ENCODE assay signal across 8 mouse cellular contexts in the genomic region with DNA sequence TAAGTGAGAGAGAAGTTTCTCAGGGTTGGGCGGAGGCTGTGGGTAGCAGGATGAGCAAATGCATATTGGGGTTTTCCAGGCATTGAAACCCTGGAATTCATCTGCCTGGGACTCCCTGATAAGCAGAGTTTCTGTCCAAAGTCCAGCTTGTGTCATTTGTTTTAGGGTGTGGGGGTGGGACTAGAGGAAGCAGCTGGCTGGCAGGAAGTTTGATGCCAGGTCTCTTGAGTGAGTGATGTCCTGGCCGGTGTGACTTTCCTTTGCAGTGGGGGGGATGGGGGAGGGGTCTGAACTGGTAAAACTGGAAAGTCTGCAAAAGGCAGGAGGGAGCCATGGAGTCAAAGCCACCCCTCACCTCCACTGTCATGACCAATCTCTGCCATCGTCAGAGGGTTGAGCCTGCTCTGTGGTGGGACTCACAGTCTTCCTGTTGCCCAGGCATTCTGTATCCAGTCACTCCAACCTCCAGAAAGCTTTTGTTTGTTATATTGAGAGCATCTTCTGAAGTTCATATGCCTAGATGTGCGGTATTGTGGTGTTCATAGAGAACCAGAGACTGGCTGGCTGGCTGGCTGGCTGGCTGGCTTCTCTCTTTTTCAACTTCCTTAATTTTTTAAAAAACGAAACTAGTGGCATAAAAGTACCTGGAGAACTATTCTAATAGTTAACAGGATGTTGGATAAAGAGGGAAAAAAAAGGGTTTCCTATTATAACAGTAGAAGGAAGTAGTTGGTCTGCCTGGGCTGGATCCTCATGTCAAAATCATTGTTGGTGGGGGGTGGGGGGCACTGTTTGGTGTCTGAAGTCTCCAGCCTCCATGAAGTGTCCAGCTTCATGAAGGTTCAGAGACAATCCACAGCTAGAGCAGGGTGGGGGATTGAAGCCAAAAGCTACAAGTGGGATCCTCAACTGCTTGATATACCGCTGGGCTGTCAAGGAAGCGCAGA. TPM values are rescaled to one million over a fixed set of nuclear protein-coding genes. Genes with fewer than 3 reads are reported as not detected.
DNase-seq lines count a peak whose midpoint lies in the region; ATAC-seq and TF ChIP-seq lines count a peak whose summit lies in the region.

No protein-coding gene starts in this region.

- no peaks in the 10 kb centered on the region for H3K9me3 ChIP-seq in kidney, postnatal 0 days (replicated peaks; ENCODE audit: low read length)
- peaks cover 7% of the 10 kb centered on the region; the same call in 1 of the 2 replicates for H3K9me3 ChIP-seq in forebrain, embryonic 10.5 days

- peak overlapping the region; percentile 75 for H3K27ac ChIP-seq in gastrocnemius, adult 2 months
- peak overlapping the region; percentile 91 for H3K27ac ChIP-seq in kidney, postnatal 0 days
- H3K27ac ChIP-seq in forebrain, embryonic 10.5 days: no peak overlapping the region

- H3K4me2 ChIP-seq in kidney, postnatal 0 days (ENCODE audit: low read length): peak overlapping the region; percentile 72

- 0 out of 2 replicates have a peak overlapping the region, but pooled peaks have one; percentile 35 for H3K9ac ChIP-seq in kidney, postnatal 0 days (ENCODE audit: low read depth, low read length)

- intact Hi-C loops in gastrocnemius, adult 2 months (cut with DNase I): no loop called here
- intact Hi-C loops in gastrocnemius, postnatal 14 days (cut with DNase I; ENCODE audit: low total_unique reads): no loop called here

- ATAC-seq in kidney, postnatal 0 days (replicated peaks; ENCODE audit: low FRiP score, low read depth): 0 out of 2 replicates have a peak, but pooled peaks have one; percentile 9
- no peak for ATAC-seq in CD4-positive, CD25-positive, alpha-beta regulatory T cell, adult 4 months
- ATAC-seq in erythroblast, adult 5-6 weeks (replicated peaks; ENCODE audit: low FRiP score, poor library complexity, severe bottlenecking): no peak

- DNase-seq in gastrocnemius, adult 2 months: no peak
- no peak for DNase-seq in gastrocnemius, postnatal 14 days
- peak; percentile 19 for DNase-seq in adrenal gland, postnatal 25 days
- peak; percentile 50 for DNase-seq in kidney, postnatal 0 days (ENCODE audit: low spot score)
- DNase-seq in lung, postnatal 4 days: peak; percentile 42 to 54
- DNase-seq in forebrain, embryonic 10.5 days (ENCODE audit: extremely low spot score, low spot score): no peak

- H3K4me1 ChIP-seq in kidney, postnatal 0 days (replicated peaks; ENCODE audit: insufficient read depth, low read length): peaks cover 34% of the 10 kb centered on the region
- peaks cover 28% of the 10 kb centered on the region for H3K4me1 ChIP-seq in forebrain, embryonic 10.5 days

- no peaks in the 10 kb centered on the region for H3K27me3 ChIP-seq in kidney, postnatal 0 days (ENCODE audit: insufficient read depth, low read length)
- peaks cover 41% of the 10 kb centered on the region for H3K27me3 ChIP-seq in forebrain, embryonic 10.5 days (ENCODE audit: poor library complexity, severe bottlenecking)

- WGBS in kidney, postnatal 0 days: 38% methylated on average over 7 of the region's 7 CpGs
- 65% methylated on average over 7 of the region's 7 CpGs for WGBS in forebrain, embryonic 10.5 days

- H3K4me3 ChIP-seq in gastrocnemius, adult 2 months: peak overlapping the region; percentile 57
- no peak overlapping the region for H3K4me3 ChIP-seq in kidney, postnatal 0 days (replicated peaks; ENCODE audit: low read depth, low read length)
- H3K4me3 ChIP-seq in forebrain, embryonic 10.5 days: no peak overlapping the region

- no peak for TF ChIP-seq CTCF in gastrocnemius, adult 2 months (IDR thresholded peaks at IDR 0.05)
- no peak for TF ChIP-seq CTCF in kidney, postnatal 0 days (IDR thresholded peaks at IDR 0.05; ENCODE audit: low read depth)

- H3K36me3 ChIP-seq in kidney, postnatal 0 days (ENCODE audit: insufficient read depth, low read length): no peaks in the 10 kb centered on the region; the same call in 1 of the 2 replicates
- H3K36me3 ChIP-seq in forebrain, embryonic 10.5 days (replicated peaks): no peaks in the 10 kb centered on the region

RNA-seq across cellular contexts. Expression of gene F11r, which starts 4.4 kb away (rescaled TPM):
- 1 to 10 TPM; 4.2 to 6.0 TPM for total RNA-seq in gastrocnemius, adult 2 months (2021)
- total RNA-seq in gastrocnemius, postnatal 14 days (2021): 10 to 100 TPM; 10.8 to 12.6 TPM
- total RNA-seq in adrenal gland, postnatal 25 days (2021): 40.1 and 59.7 TPM in 2 replicates
- polyA plus RNA-seq in kidney, postnatal 0 days (2015; fragmentation: Nextera tagmentation; extraction: Ambion mirVana): 93.0 and 114 TPM in 2 replicates
- polyA plus RNA-seq in CD4-positive, CD25-positive, alpha-beta regulatory T cell, adult 4 months (2017; shearing (Covaris generic)): 1 to 10 TPM in 1 of 2 experiments, under 1 TPM in 1; 0.16 to 1.1 TPM
- polyA plus RNA-seq in forebrain, embryonic 10.5 days (2016; fragmentation: Nextera tagmentation; extraction: Ambion mirVana): 16.2 and 16.5 TPM in 2 replicates
- total RNA-seq in erythroblast, adult 5-6 weeks (2015; ENCODE audit: low replicate concordance): not detected in 2 replicates
- 0.42 TPM in 1 of 2 replicates, not detected in the other for total RNA-seq in erythroblast, adult 5-6 weeks (2017; ENCODE audit: low replicate concordance)

RNA-seq across cellular contexts. Expression of gene Tstd1, which starts 23.1 kb away (rescaled TPM):
- under 1 TPM; 0.84 to 0.92 TPM for total RNA-seq in gastrocnemius, adult 2 months (2021)
- total RNA-seq in gastrocnemius, postnatal 14 days (2021): under 1 TPM; 0.78 to 0.98 TPM
- 5.2 and 6.3 TPM in 2 replicates for total RNA-seq in adrenal gland, postnatal 25 days (2021)
- polyA plus RNA-seq in kidney, postnatal 0 days (2015; fragmentation: Nextera tagmentation; extraction: Ambion mirVana): 3.6 and 4.8 TPM in 2 replicates
- 10 to 100 TPM; 10.0 to 20.1 TPM for polyA plus RNA-seq in CD4-positive, CD25-positive, alpha-beta regulatory T cell, adult 4 months (2017; shearing (Covaris generic))
- polyA plus RNA-seq in forebrain, embryonic 10.5 days (2016; fragmentation: Nextera tagmentation; extraction: Ambion mirVana): 6.1 and 6.5 TPM in 2 replicates
- not detected in 2 replicates for total RNA-seq in erythroblast, adult 5-6 weeks (2015; ENCODE audit: low replicate concordance)
- total RNA-seq in erythroblast, adult 5-6 weeks (2017; ENCODE audit: low replicate concordance): not detected in 2 replicates

RNA-seq across cellular contexts. Expression of gene Usf1, which starts 30.6 kb away (rescaled TPM):
- total RNA-seq in gastrocnemius, adult 2 months (2021): 10 to 100 TPM; 29.9 to 36.8 TPM
- 10 to 100 TPM; 25.8 to 27.0 TPM for total RNA-seq in gastrocnemius, postnatal 14 days (2021)
- 62.9 and 95.1 TPM in 2 replicates for total RNA-seq in adrenal gland, postnatal 25 days (2021)
- 64.0 and 73.0 TPM in 2 replicates for polyA plus RNA-seq in kidney, postnatal 0 days (2015; fragmentation: Nextera tagmentation; extraction: Ambion mirVana)
- polyA plus RNA-seq in CD4-positive, CD25-positive, alpha-beta regulatory T cell, adult 4 months (2017; shearing (Covaris generic)): 100 to 1,000 TPM in 1 of 2 experiments, 10 to 100 TPM in 1; 62.2 to 115 TPM
- polyA plus RNA-seq in forebrain, embryonic 10.5 days (2016; fragmentation: Nextera tagmentation; extraction: Ambion mirVana): 128 and 132 TPM in 2 replicates
- total RNA-seq in erythroblast, adult 5-6 weeks (2015; ENCODE audit: low replicate concordance): 2.7 and 12.7 TPM in 2 replicates
- total RNA-seq in erythroblast, adult 5-6 weeks (2017; ENCODE audit: low replicate concordance): 9.1 and 23.1 TPM in 2 replicates

RNA-seq across cellular contexts. Expression of gene Arhgap30, which starts 53.0 kb away (rescaled TPM):
- under 1 TPM; 0.38 to 0.73 TPM for total RNA-seq in gastrocnemius, adult 2 months (2021)
- total RNA-seq in gastrocnemius, postnatal 14 days (2021): 1 to 10 TPM in 1 of 2 experiments, under 1 TPM in 1; 0.97 to 1.2 TPM
- total RNA-seq in adrenal gland, postnatal 25 days (2021): 1.8 and 2.2 TPM in 2 replicates
- polyA plus RNA-seq in kidney, postnatal 0 days (2015; fragmentation: Nextera tagmentation; extraction: Ambion mirVana): 0.83 and 0.99 TPM in 2 replicates
- 10 to 100 TPM; 74.7 to 90.4 TPM for polyA plus RNA-seq in CD4-positive, CD25-positive, alpha-beta regulatory T cell, adult 4 months (2017; shearing (Covaris generic))
- 0.74 and 0.91 TPM in 2 replicates for polyA plus RNA-seq in forebrain, embryonic 10.5 days (2016; fragmentation: Nextera tagmentation; extraction: Ambion mirVana)
- total RNA-seq in erythroblast, adult 5-6 weeks (2015; ENCODE audit: low replicate concordance): 20.1 and 21.1 TPM in 2 replicates
- 25.9 and 26.9 TPM in 2 replicates for total RNA-seq in erythroblast, adult 5-6 weeks (2017; ENCODE audit: low replicate concordance)

Comparison
In these comparisons a context has a peak if more than half of its experiments do, and no peak if none do; other contexts are left out.
1. DNase-seq: peak in adrenal gland, postnatal 25 days (single experiment), kidney, postnatal 0 days (single experiment) and lung, postnatal 4 days (2 of 2); none in gastrocnemius, adult 2 months (single experiment), gastrocnemius, postnatal 14 days (single experiment) and forebrain, embryonic 10.5 days (single experiment).